Mouse (Mus musculus) small intestine, adult 2 months (tissue): ENCODE measurements around the gene Rad51b. TPM values are rescaled to one million over a fixed set of nuclear protein-coding genes. Genes with fewer than 3 reads are reported as not detected.

Experiments
- H3K27ac ChIP-seq: fragments of 200-500 bp; 2 replicates; pipeline ENCODE4 v1.5.1; 2012; ENCODE audit warnings: low read depth, low read length, control low read depth, inconsistent platforms; ENCODE audit not compliant: insufficient read depth
- H3K27me3 ChIP-seq: fragments of 200-500 bp; 2 replicates; pipeline ENCODE4 v1.6.1; 2012; ENCODE audit warnings: mild to moderate bottlenecking, moderate library complexity, low read length, inconsistent platforms; ENCODE audit not compliant: control insufficient read depth, insufficient read depth
- H3K36me3 ChIP-seq: fragments of 200-500 bp; 2 replicates; pipeline ENCODE4 v1.6.1; 2012; ENCODE audit warnings: mild to moderate bottlenecking, low read length, control low read depth, inconsistent platforms; ENCODE audit not compliant: control insufficient read depth, insufficient read depth
- H3K4me1 ChIP-seq: fragments of 200-500 bp; 2 replicates; pipeline ENCODE4 v1.6.1; 2012; ENCODE audit warnings: low read length, inconsistent platforms, mixed read lengths; ENCODE audit not compliant: control insufficient read depth, insufficient read depth, insufficient read length
- H3K4me3 ChIP-seq: fragments of 200-500 bp; 2 replicates; pipeline ENCODE4 v1.5.1; 2012; ENCODE audit warnings: low read depth, mild to moderate bottlenecking, control low read depth, inconsistent platforms, low read length, moderate library complexity
- CTCF ChIP-seq: fragments of 200-500 bp; IDR thresholded peaks from 2 replicates; pipeline ENCODE4 v1.5.1; 2012; ENCODE audit warnings: low read depth, mild to moderate bottlenecking, control low read depth, inconsistent platforms, low read length, moderate library complexity, mixed read lengths; ENCODE audit not compliant: insufficient replicate concordance, insufficient read length; ENCODE audit errors: extremely low read depth
- POLR2A ChIP-seq: fragments of 200-500 bp; IDR thresholded peaks from 2 replicates; pipeline ENCODE4 v1.6.1; 2012; ENCODE audit warnings: low read depth, mild to moderate bottlenecking, control low read depth, inconsistent platforms, low read length, moderate library complexity
- WGBS: fragments of 180-500 bp; shearing (Covaris S2); methylation state at CpG from one replicate; pipeline ENCODE4 v1.1.7; 2018; 5-methylcytosine and 5-hydroxymethylcytosine counted together
- polyA plus RNA-seq: library from polyadenylated mRNA; depleted of rRNA; stranded (reverse); fragments of >200 nt; gene quantifications from 2 replicates; pipeline ENCODE4 v1.2.3, GENCODE M21; 2012

Rad51b gene
- polyA plus RNA-seq, 1 experiment: 0.46 TPM

- 52% methylated on average over 2 of the region's 2 CpGs for WGBS
- TF ChIP-seq CTCF (no peak), POLR2A (no peak)
- Histone ChIP-seq H3K4me3 (no peak overlapping the region), H3K36me3 (0 out of 2 replicates have a peak, but pooled peaks cover 2% of the 10 kb centered on the region), H3K27ac (no peak overlapping the region), H3K27me3 (no peaks in the 10 kb centered on the region), H3K4me1 (no peaks in the 10 kb centered on the region)
Measured at GRCm38 (mm10) chr12:79330571-79330970, 33.5 kb downstream of the Rad51b start.

GRCm38 (mm10) chr12:79331722-79332121 is 34.6 kb downstream of the Rad51b start:
- 0 out of 2 replicates have a peak, but pooled peaks cover 2% of the 10 kb centered on the region for H3K36me3 ChIP-seq
- no peaks in the 10 kb centered on the region for H3K27me3 ChIP-seq
- no peak overlapping the region for H3K27ac ChIP-seq
- no peak for TF ChIP-seq POLR2A
- TF ChIP-seq CTCF: no peak
- H3K4me1 ChIP-seq: no peaks in the 10 kb centered on the region
- H3K4me3 ChIP-seq: no peak overlapping the region
- 83% methylated on average over 4 of the region's 4 CpGs for WGBS

GRCm38 (mm10) chr12:79338791-79339190 is 41.7 kb downstream of the Rad51b start:
- H3K27ac ChIP-seq: no peak overlapping the region
- H3K36me3 ChIP-seq: 0 out of 2 replicates have a peak, but pooled peaks cover 2% of the 10 kb centered on the region
- TF ChIP-seq POLR2A (no peak), CTCF (no peak)
- H3K27me3 ChIP-seq: no peaks in the 10 kb centered on the region
- no peaks in the 10 kb centered on the region for H3K4me1 ChIP-seq
- H3K4me3 ChIP-seq: no peak overlapping the region
- WGBS: 90% methylated on average over 8 of the region's 8 CpGs

GRCm38 (mm10) chr12:79340513-79340912 is 43.4 kb downstream of the Rad51b start:
- no peak overlapping the region for H3K4me3 ChIP-seq
- H3K27me3 ChIP-seq: no peaks in the 10 kb centered on the region
- peak overlapping the region; percentile 73 for H3K27ac ChIP-seq
- no peaks in the 10 kb centered on the region for H3K36me3 ChIP-seq
- no peak for TF ChIP-seq CTCF
- 0 out of 2 replicates have a peak, but pooled peaks have one; percentile 8 for TF ChIP-seq POLR2A
- WGBS: 63% methylated on average over 6 of the region's 6 CpGs
- no peaks in the 10 kb centered on the region for H3K4me1 ChIP-seq

- no peaks in the 10 kb centered on the region for H3K36me3 ChIP-seq
- no peak for TF ChIP-seq POLR2A
- TF ChIP-seq CTCF: no peak
- no peaks in the 10 kb centered on the region for H3K4me1 ChIP-seq
- no peak overlapping the region for H3K27ac ChIP-seq
- H3K27me3 ChIP-seq: no peaks in the 10 kb centered on the region
- H3K4me3 ChIP-seq: no peak overlapping the region
- 48% methylated on average over 6 of the region's 6 CpGs for WGBS
Measured at GRCm38 (mm10) chr12:79341291-79341845, 44.3 kb downstream of the Rad51b start.

GRCm38 (mm10) chr12:79346198-79346733 is 49.2 kb downstream of the Rad51b start:
- no peaks in the 10 kb centered on the region for H3K27me3 ChIP-seq
- H3K4me1 ChIP-seq: peaks cover 2% of the 10 kb centered on the region; the same call in 1 of the 2 replicates
- H3K4me3 ChIP-seq: no peak overlapping the region
- H3K36me3 ChIP-seq: no peaks in the 10 kb centered on the region
- 84% methylated on average over 5 of the region's 5 CpGs for WGBS
- H3K27ac ChIP-seq: no peak overlapping the region
- TF ChIP-seq POLR2A: no peak
- no peak for TF ChIP-seq CTCF

- Histone ChIP-seq H3K4me1 (peaks cover 10% of the 10 kb centered on the region; the same call in 1 of the 2 replicates), H3K36me3 (no peaks in the 10 kb centered on the region), H3K27ac (no peak overlapping the region), H3K4me3 (no peak overlapping the region), H3K27me3 (no peaks in the 10 kb centered on the region)
- 7% methylated on average over 6 of the region's 6 CpGs for WGBS
- peak; percentile 56; the same call in 1 of the 2 replicates for TF ChIP-seq CTCF
- no peak for TF ChIP-seq POLR2A
Measured at GRCm38 (mm10) chr12:79347643-79348042, 50.6 kb downstream of the Rad51b start.
